Mouse (Mus musculus): ENCODE results near the gene Olfr770. TPM values are rescaled to one million over a fixed set of nuclear protein-coding genes. Genes with fewer than 3 reads are reported as not detected.

The Olfr770 gene
- polyA plus RNA-seq (2012; rRNA removed): not detected in 2 replicates

DNA sequence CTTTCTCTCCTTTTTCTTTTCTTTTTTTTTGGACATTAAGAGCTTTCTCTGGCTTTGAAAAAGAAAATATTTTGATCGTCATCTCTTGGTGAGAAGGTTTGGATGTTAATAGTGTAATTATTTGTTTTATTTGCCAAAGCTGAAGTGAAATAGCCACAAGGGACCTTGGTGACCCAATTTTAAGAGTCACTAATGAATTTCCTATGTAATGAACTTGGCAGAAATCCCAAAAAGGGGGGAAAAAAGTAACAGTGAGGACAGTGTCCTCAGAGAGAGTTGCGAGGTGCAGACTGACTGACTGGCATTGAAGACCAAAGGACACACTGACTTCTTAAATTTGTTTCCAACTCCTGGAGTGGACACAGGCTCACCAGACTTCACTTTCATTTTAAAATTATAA is at the start of gene Olfr770:
Olfr770 (minus strand) TSS at position 101 of the 400 bp plus-strand sequence.

DNA sequence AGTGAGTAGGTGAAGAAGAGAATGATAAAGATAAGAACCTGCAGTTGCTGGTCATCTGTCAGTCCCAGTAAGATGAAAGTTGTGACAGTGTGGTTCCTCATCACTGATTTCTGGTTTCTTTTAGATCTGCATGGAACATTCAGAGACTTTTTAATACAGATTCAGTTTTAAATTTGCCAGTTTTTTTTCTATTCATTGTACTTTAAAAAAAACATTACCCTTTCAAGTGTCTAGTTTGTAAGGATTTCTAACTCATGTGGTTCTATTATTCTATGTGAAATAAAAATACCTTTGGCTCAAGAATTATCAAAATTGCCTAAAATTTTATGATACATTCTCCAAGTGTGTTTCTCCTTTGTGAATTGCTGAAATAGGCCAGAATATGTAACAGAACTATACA is 48.5 kb upstream of the Olfr770 start, which contains the start of gene Olfr773:
Olfr773 (minus strand) TSS at position 101 of the 400 bp plus-strand sequence.

DNA sequence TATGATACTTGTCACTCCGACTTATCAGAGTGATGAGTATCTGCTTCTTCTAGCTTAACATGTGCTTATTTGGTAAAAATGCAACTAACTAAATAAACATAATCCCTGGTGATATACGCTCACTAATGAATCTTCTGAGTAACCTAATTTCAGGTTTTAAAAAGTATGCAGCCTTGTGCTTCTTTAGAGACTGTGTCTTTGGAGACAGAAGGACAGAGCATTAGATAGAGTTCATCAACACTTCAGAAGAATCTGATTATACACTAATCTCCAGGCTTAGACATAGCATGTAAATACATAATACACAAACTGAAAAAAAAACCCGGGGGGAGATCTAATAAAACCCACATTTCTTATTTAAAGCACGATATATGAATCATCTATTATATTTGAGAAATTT is 39.0 kb upstream of the Olfr770 start, which contains the start of gene Olfr772:
Olfr772 (minus strand) TSS at position 101 of the 400 bp plus-strand sequence.

DNA sequence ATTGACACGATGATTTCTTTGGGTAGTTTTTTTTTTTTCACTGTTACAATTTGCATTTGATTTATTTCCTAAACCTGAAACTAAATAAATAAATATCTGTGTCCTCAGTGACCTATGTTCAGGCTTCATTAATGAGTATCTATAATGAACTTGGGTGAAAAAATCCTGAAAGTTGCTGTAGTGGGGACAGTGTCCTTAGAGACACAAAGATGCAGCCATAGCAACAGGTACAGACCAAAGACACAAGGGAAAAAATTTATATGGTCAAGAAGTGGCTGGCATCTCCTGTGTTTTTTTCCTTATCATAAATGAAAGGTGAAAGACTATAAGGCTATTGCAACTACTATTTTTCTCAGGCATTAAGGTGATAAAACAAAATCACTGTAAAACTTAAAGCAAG is 25.9 kb upstream of the Olfr770 start, which contains the start of gene Olfr771:
Olfr771 (minus strand) TSS at position 101 of the 400 bp plus-strand sequence.

DNA sequence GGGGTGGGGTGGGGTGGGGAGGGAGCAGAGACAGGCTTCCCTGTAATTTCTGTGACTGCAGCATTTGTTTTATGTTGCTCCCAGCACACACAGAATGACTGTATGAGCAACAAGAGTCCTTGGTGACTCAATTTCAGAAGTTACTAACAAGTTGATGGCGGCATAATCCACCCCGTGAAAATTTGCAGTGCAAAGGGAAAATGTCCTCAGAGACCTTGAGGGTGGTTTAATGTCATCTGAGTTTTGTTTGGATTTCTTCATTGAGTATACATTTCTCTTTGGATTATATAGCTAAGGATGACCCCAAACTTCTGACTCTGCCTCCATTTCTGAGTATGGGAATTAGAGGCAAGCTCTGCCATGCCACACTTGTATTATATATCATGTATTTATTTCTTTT is 21.0 kb downstream of the Olfr770 start, which contains the start of gene Olfr769:
Olfr769 (minus strand) TSS at position 101 of the 400 bp plus-strand sequence.

DNA sequence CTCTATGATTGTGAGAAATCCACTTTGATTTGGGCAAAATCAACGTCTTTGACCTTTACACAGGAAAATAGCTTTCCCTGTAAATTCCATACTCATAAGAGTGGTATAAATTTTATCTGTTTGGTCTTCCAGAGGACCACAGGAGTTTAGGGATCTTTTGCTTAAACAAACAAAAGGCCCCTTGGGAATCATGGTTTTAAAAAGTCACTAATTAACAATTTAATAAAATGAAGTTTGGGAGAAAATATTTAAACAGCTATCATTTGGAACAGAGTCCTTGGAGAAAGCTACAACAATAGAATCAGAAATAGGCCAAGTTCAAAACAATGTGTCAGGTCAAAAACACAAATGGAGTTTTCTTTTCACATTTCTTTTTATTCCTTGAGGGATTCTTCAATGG is 39.5 kb downstream of the Olfr770 start, which contains the start of gene Olfr768:
Olfr768 (minus strand) TSS at position 101 of the 400 bp plus-strand sequence.

DNA sequence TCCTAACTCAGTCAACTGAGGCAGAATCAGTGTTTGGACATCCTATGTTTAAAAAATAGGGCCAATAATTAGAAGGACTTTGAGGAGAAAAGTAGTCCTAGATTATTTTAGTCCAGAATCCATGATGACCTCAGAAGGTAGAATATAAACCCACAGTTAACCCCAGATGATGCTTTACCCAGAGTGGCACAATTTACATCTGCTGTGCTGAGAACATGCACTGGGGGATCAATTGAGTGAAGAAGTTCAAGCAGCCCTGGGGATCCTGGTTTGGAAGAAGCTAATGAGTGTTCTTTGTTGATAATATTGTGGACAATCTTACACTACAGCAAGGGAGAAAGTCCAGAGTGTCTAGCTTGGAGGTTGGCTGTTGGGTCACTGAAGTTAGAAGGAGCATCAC is 56.0 kb downstream of the Olfr770 start, which contains the start of gene Olfr767:
Olfr767 (minus strand) TSS at position 101 of the 400 bp plus-strand sequence.

Other genes starting within 250 kb of the Olfr770 start
- 4.8 and 5.4 TPM in 2 replicates for gene Gdf11, start 247.3 kb downstream of the Olfr770 start, polyA plus RNA-seq (2012; rRNA removed)
- gene Cd63, start 238.0 kb downstream of the Olfr770 start, polyA plus RNA-seq (2012; rRNA removed): 152 and 168 TPM in 2 replicates
- 34.5 and 43.3 TPM in 2 replicates for gene Rdh5, start 216.1 kb downstream of the Olfr770 start, polyA plus RNA-seq (2012; rRNA removed)
- gene Bloc1s1, start 215.0 kb downstream of the Olfr770 start, polyA plus RNA-seq (2012; rRNA removed): 242 and 261 TPM in 2 replicates
- gene Itga7, start 205.2 kb downstream of the Olfr770 start, polyA plus RNA-seq (2012; rRNA removed): 36.2 and 36.9 TPM in 2 replicates
- 0.59 and 1.1 TPM in 2 replicates for gene Mettl7b, start 178.0 kb downstream of the Olfr770 start, polyA plus RNA-seq (2012; rRNA removed)
- not detected in 2 replicates for gene Olfr9, start 149.6 kb downstream of the Olfr770 start, polyA plus RNA-seq (2012; rRNA removed)
- not detected in 2 replicates for gene Olfr763, start 128.2 kb downstream of the Olfr770 start, polyA plus RNA-seq (2012; rRNA removed)
- not detected in 2 replicates for gene Olfr764-ps1, start 99.1 kb downstream of the Olfr770 start, polyA plus RNA-seq (2012; rRNA removed)
- not detected in 2 replicates for gene Olfr765, start 89.0 kb downstream of the Olfr770 start, polyA plus RNA-seq (2012; rRNA removed)
- not detected in 2 replicates for gene Olfr766-ps1, start 70.0 kb downstream of the Olfr770 start, polyA plus RNA-seq (2012; rRNA removed)
- not detected in 2 replicates for gene Olfr767, start 56.1 kb downstream of the Olfr770 start, polyA plus RNA-seq (2012; rRNA removed)
- not detected in 2 replicates for gene Olfr768, start 39.6 kb downstream of the Olfr770 start, polyA plus RNA-seq (2012; rRNA removed)
- gene Olfr769, start 21.1 kb downstream of the Olfr770 start, polyA plus RNA-seq (2012; rRNA removed): 0.09 TPM in 1 of 2 replicates, not detected in the other
- gene Olfr771, start 25.8 kb upstream of the Olfr770 start, polyA plus RNA-seq (2012; rRNA removed): not detected in 2 replicates
- not detected in 2 replicates for gene Olfr772, start 38.9 kb upstream of the Olfr770 start, polyA plus RNA-seq (2012; rRNA removed)
- gene Olfr773, start 48.4 kb upstream of the Olfr770 start, polyA plus RNA-seq (2012; rRNA removed): not detected in 2 replicates
- not detected in 2 replicates for gene Olfr774, start 97.2 kb upstream of the Olfr770 start, polyA plus RNA-seq (2012; rRNA removed)
- gene Olfr775, start 109.4 kb upstream of the Olfr770 start, polyA plus RNA-seq (2012; rRNA removed): not detected in 2 replicates
- not detected in 2 replicates for gene Olfr776, start 120.1 kb upstream of the Olfr770 start, polyA plus RNA-seq (2012; rRNA removed)
- not detected in 2 replicates for gene Olfr777, start 132.5 kb upstream of the Olfr770 start, polyA plus RNA-seq (2012; rRNA removed)
- not detected in 2 replicates for gene Olfr780, start 179.1 kb upstream of the Olfr770 start, polyA plus RNA-seq (2012; rRNA removed)
- gene Olfr781, start 189.9 kb upstream of the Olfr770 start, polyA plus RNA-seq (2012; rRNA removed): not detected in 2 replicates
- not detected in 2 replicates for gene Olfr782, start 209.9 kb upstream of the Olfr770 start, polyA plus RNA-seq (2012; rRNA removed)
- gene Olfr784, start 245.1 kb upstream of the Olfr770 start, polyA plus RNA-seq (2012; rRNA removed): 0.05 TPM in 1 of 2 replicates, not detected in the other

All from ovary, adult 2 months (tissue).